In the genomic region with DNA sequence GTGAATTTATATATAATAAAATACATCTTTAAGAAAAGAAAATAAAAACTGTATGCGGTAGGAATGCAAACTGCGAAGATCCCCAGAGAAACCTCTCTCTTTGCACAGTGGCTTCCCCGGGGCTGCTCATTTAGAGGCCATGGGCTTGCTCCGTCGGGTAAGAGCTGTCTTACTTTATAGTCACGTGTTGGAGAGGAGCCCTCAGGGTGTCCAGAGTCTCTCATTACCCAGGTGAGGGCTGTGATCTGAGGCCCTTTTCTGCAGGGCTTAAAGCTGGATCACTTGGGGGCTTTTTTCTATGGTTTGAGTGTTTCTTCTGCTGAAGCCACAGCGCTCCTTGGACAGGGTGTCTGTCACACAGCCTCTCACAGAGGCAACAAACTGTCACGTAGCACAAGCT, we compare ENCODE assay signal across 27 mouse cellular contexts.
DNase-seq lines count a peak whose midpoint lies in the region; ATAC-seq and TF ChIP-seq lines count a peak whose summit lies in the region.
"Had no signal": no experiment of that assay in that cellular context is flagged by ENCODE, and none has a peak within 500 bp of the region (broad histone marks: within the 10 kb centered on the region; RNA-seq: fewer than 3 reads in every experiment).

No protein-coding gene starts in this region.

- H3K4me2 ChIP-seq in heart, embryonic 11.5 days, result no peak overlapping the region
- H3K4me2 ChIP-seq in liver, embryonic 14.5 days (ENCODE audit: low read depth), result peak overlapping the region; percentile 74
- H3K4me2 ChIP-seq: forebrain, embryonic 12.5 days; heart, embryonic 15.5 days; hindbrain, embryonic 14.5 days; kidney, embryonic 15.5 days; limb, embryonic 15.5 days; midbrain, embryonic 15.5 days; neural tube, embryonic 15.5 days had no signal

- TF ChIP-seq CTCF in ES-Bruce4 (IDR thresholded peaks at IDR 0.05; ENCODE audit: low read depth, low read length) (no peak), MEL (IDR thresholded peaks at IDR 0.05 in 2 of 3, conservative IDR thresholded peaks at IDR 0.05 in 1 of 3; ENCODE audit: control insufficient read depth in 1 of 3, insufficient read depth in 1 of 3, low read depth in 2 of 3, low read length in 3 of 3, poor library complexity in 1 of 3, severe bottlenecking in 1 of 3) (no peak)
- no peak for TF ChIP-seq CTCF in liver, embryonic 14.5 days (IDR thresholded peaks at IDR 0.05; ENCODE audit: low read depth)

- intact Hi-C loops in gastrocnemius, postnatal 14 days (cut with DNase I; ENCODE audit: low total_unique reads), result loop anchor here (2.0 kb wide), 1 partner anchor 253 kb away; no protein-coding TSS in a partner anchor

- H3K27ac ChIP-seq in heart, embryonic 11.5 days (ENCODE audit: low read depth, low read length), result 0 out of 2 replicates have a peak overlapping the region, but pooled peaks have one; percentile 54
- H3K27ac ChIP-seq in ES-Bruce4 (ENCODE audit: insufficient read depth, low read length), result no peak overlapping the region
- peak overlapping the region; percentile 99 for H3K27ac ChIP-seq in MEL (ENCODE audit: control insufficient read depth, low read depth, low read length)
- peak overlapping the region; percentile 90 for H3K27ac ChIP-seq in liver, embryonic 14.5 days
- H3K27ac ChIP-seq: forebrain, embryonic 12.5 days; gastrocnemius, adult 2 months; heart, embryonic 15.5 days; hindbrain, embryonic 14.5 days; kidney, embryonic 15.5 days; limb, embryonic 15.5 days; macrophage; midbrain, embryonic 15.5 days; neural tube, embryonic 15.5 days had no signal

- TF ChIP-seq EP300 in ES-Bruce4 (IDR thresholded peaks at IDR 0.05; ENCODE audit: insufficient read depth, low read depth, low read length) (no peak), MEL (IDR thresholded peaks at IDR 0.05; ENCODE audit: low read depth in 1 of 2, low read length in 2 of 2) (no peak)
- TF ChIP-seq EP300 in liver, embryonic 14.5 days (IDR thresholded peaks at IDR 0.05; ENCODE audit: low read depth), result no peak

- H3K36me3 ChIP-seq in heart, embryonic 11.5 days (ENCODE audit: control insufficient read depth, insufficient read depth, low read length), result no peaks in the 10 kb centered on the region
- no peaks in the 10 kb centered on the region for H3K36me3 ChIP-seq in ES-Bruce4 (ENCODE audit: control insufficient read depth, insufficient read depth, low read length, poor library complexity, severe bottlenecking)
- peaks cover 0 to 40% of the 10 kb centered on the region in 2 experiments; a peak in 2 of 4 replicates for H3K36me3 ChIP-seq in MEL (ENCODE audit: control insufficient read depth in 1 of 2, insufficient read depth in 2 of 2, low read length in 2 of 2)
- H3K36me3 ChIP-seq in liver, embryonic 14.5 days (replicated peaks; ENCODE audit: control insufficient read depth, insufficient read depth, low read depth), result no peaks in the 10 kb centered on the region
- H3K36me3 ChIP-seq: forebrain, embryonic 12.5 days; heart, embryonic 15.5 days; kidney, embryonic 15.5 days; limb, embryonic 15.5 days; midbrain, embryonic 15.5 days; neural tube, embryonic 15.5 days had no signal

- WGBS in heart, embryonic 11.5 days (ENCODE audit: insufficient replicate concordance), result 53% methylated on average over 8 of the region's 8 CpGs
- 44% methylated on average over 8 of the region's 8 CpGs for WGBS in liver, embryonic 14.5 days (ENCODE audit: insufficient replicate concordance)

- 0 out of 2 replicates have a peak overlapping the region, but pooled peaks have one; percentile 28 for H3K9ac ChIP-seq in heart, embryonic 11.5 days (ENCODE audit: low read depth, low read length)
- 0 out of 2 replicates have a peak overlapping the region, but pooled peaks have one; percentile 7 for H3K9ac ChIP-seq in ES-Bruce4 (ENCODE audit: low read depth, poor library complexity, severe bottlenecking)
- H3K9ac ChIP-seq in MEL (ENCODE audit: control insufficient read depth, low read depth, low read length, poor library complexity, severe bottlenecking), result peak overlapping the region; percentile 72
- H3K9ac ChIP-seq in liver, embryonic 14.5 days (replicated peaks), result peak overlapping the region; percentile 50
- H3K9ac ChIP-seq: forebrain, embryonic 12.5 days; heart, embryonic 15.5 days; hindbrain, embryonic 14.5 days; kidney, embryonic 15.5 days; limb, embryonic 15.5 days; midbrain, embryonic 15.5 days; neural tube, embryonic 15.5 days had no signal

- no peak for DNase-seq in heart, adult 11 months
- DNase-seq in MEL (ENCODE audit: low read depth, low spot score), result no peak
- no peak for DNase-seq in liver, embryonic 14.5 days (ENCODE audit: low read depth in 3 of 3, low spot score in 3 of 3)
- no peak for DNase-seq in lung, postnatal 36 days
- DNase-seq in gastrocnemius, postnatal 14 days, result no peak
- DNase-seq: adrenal gland, adult 8-10 months; B cell, adult 2 months; cerebellum, adult 8-10 months; cerebellum, postnatal 25 days; gastrocnemius, adult 2 months; heart, postnatal 36 days; kidney, postnatal 25 days; left cerebral cortex, postnatal 4 days; retina, postnatal 1 day; right cerebral cortex, postnatal 14 days; thymus, postnatal 4 days had no signal

- no peaks in the 10 kb centered on the region for H3K9me3 ChIP-seq in heart, embryonic 11.5 days (replicated peaks; ENCODE audit: control insufficient read depth, low read length)
- H3K9me3 ChIP-seq in ES-Bruce4 (replicated peaks; ENCODE audit: control insufficient read depth, insufficient read depth, low read length, poor library complexity, severe bottlenecking) (no peaks in the 10 kb centered on the region), MEL (replicated peaks; ENCODE audit: insufficient read depth, low read length) (no peaks in the 10 kb centered on the region)
- H3K9me3 ChIP-seq in liver, embryonic 14.5 days (ENCODE audit: control insufficient read depth, low read length), result no peaks in the 10 kb centered on the region
- H3K9me3 ChIP-seq: forebrain, embryonic 12.5 days; heart, embryonic 15.5 days; kidney, embryonic 15.5 days; limb, embryonic 15.5 days; midbrain, embryonic 15.5 days; neural tube, embryonic 15.5 days had no signal

- peaks cover 9% of the 10 kb centered on the region; the same call in 1 of the 2 replicates for H3K4me1 ChIP-seq in heart, embryonic 11.5 days (ENCODE audit: control insufficient read depth, insufficient read depth, low read length)
- H3K4me1 ChIP-seq in ES-Bruce4 (ENCODE audit: control insufficient read depth, insufficient read depth, low read length) (peaks cover 1% of the 10 kb centered on the region), MEL (ENCODE audit: control insufficient read depth in 1 of 2, insufficient read depth in 2 of 2, low read length in 2 of 2) (peaks cover 22 to 34% of the 10 kb centered on the region in 2 experiments)
- peaks cover 26 to 43% of the 10 kb centered on the region in 2 experiments for H3K4me1 ChIP-seq in liver, embryonic 14.5 days (replicated peaks; ENCODE audit: control insufficient read depth in 2 of 2, insufficient read depth in 2 of 2, low read length in 1 of 2)
- H3K4me1 ChIP-seq: kidney, embryonic 15.5 days had no signal

- peaks cover 7% of the 10 kb centered on the region; the same call in 1 of the 2 replicates for H3K79me2 ChIP-seq in MEL (ENCODE audit: control insufficient read depth, insufficient read depth, low read length, poor library complexity)

- H3K27me3 ChIP-seq in heart, embryonic 11.5 days (ENCODE audit: control insufficient read depth, insufficient read depth, low read length), result 0 out of 2 replicates have a peak, but pooled peaks cover 3% of the 10 kb centered on the region
- H3K27me3 ChIP-seq in ES-Bruce4 (ENCODE audit: control insufficient read depth, insufficient read depth, low read length, poor library complexity, severe bottlenecking) (no peaks in the 10 kb centered on the region), MEL (ENCODE audit: control insufficient read depth in 1 of 2, insufficient read depth in 2 of 2, low read length in 2 of 2) (no peaks in the 10 kb centered on the region)
- no peaks in the 10 kb centered on the region for H3K27me3 ChIP-seq in liver, embryonic 14.5 days (ENCODE audit: control insufficient read depth, insufficient read depth, low read length)
- H3K27me3 ChIP-seq: forebrain, embryonic 12.5 days; kidney, embryonic 15.5 days; limb, embryonic 15.5 days; midbrain, embryonic 15.5 days had no signal

- ATAC-seq in heart, embryonic 11.5 days (replicated peaks; ENCODE audit: insufficient number of reproducible peaks, low FRiP score, low TSS enrichment), result no peak
- peak; percentile 6; the same call in 1 of the 2 replicates for ATAC-seq in liver, embryonic 14.5 days (ENCODE audit: insufficient read depth)
- ATAC-seq: intestine, postnatal 0 days; midbrain, embryonic 15.5 days had no signal

- TF ChIP-seq RAD21 in MEL (IDR thresholded peaks at IDR 0.05; ENCODE audit: low read depth, low read length), result no peak

- no peak overlapping the region for H3K4me3 ChIP-seq in heart, embryonic 11.5 days (ENCODE audit: low read depth, low read length)
- H3K4me3 ChIP-seq in ES-Bruce4 (ENCODE audit: low read depth, low read length), result no peak overlapping the region
- H3K4me3 ChIP-seq in MEL (ENCODE audit: control insufficient read depth in 1 of 2, insufficient read depth in 1 of 2, low read depth in 2 of 2, low read length in 2 of 2), result peak overlapping the region; percentile 16 to 27; a peak in 2 of 4 replicates
- no peak overlapping the region for H3K4me3 ChIP-seq in liver, embryonic 14.5 days (ENCODE audit: insufficient read depth in 1 of 2, low read depth in 2 of 2, low read length in 2 of 2)
- H3K4me3 ChIP-seq: forebrain, embryonic 12.5 days; gastrocnemius, adult 2 months; heart, embryonic 15.5 days; kidney, embryonic 15.5 days; limb, embryonic 15.5 days; midbrain, embryonic 15.5 days; neural tube, embryonic 15.5 days had no signal

- TF ChIP-seq POLR2A in ES-Bruce4 (IDR thresholded peaks at IDR 0.05; ENCODE audit: insufficient read depth, low read length), result no peak
- no peak for TF ChIP-seq POLR2A in MEL (IDR thresholded peaks at IDR 0.05; ENCODE audit: control insufficient read depth in 1 of 2, insufficient read depth in 1 of 2, low read depth in 1 of 2, low read length in 2 of 2, poor library complexity in 1 of 2)

TF ChIP-seq in MEL, 35 proteins besides CTCF, POLR2A, EP300 and RAD21:
- TF ChIP-seq MAX (IDR thresholded peaks at IDR 0.05; ENCODE audit: low read length) (peak; percentile 70), USF1 (IDR thresholded peaks at IDR 0.05; ENCODE audit: low read depth, low read length) (peak; percentile 82), BHLHE40 (IDR thresholded peaks at IDR 0.05; ENCODE audit: borderline replicate concordance, low read depth, low read length) (0 out of 2 replicates have a peak, but pooled peaks have one; percentile 22), NELFE (IDR thresholded peaks at IDR 0.05; ENCODE audit: low read depth, low read length) (no peak), TAL1 (IDR thresholded peaks at IDR 0.05; ENCODE audit: low read length) (no peak), USF2 (IDR thresholded peaks at IDR 0.05; ENCODE audit: borderline replicate concordance in 1 of 2, insufficient read depth in 1 of 2, low read depth in 1 of 2, low read length in 2 of 2) (0 out of 4 replicates have a peak, but pooled peaks of 1 of the 2 experiments have one; percentile 26)

Comparison
In these comparisons a context has a peak if more than half of its experiments do, and no peak if none do; other contexts are left out.
1. H3K4me3 ChIP-seq: peak in MEL (2 of 2); none in heart, embryonic 11.5 days (single experiment), ES-Bruce4 (single experiment) and liver, embryonic 14.5 days (0 of 2).
2. H3K9ac ChIP-seq: peak in every context shown above with its lines; median percentile 72 in MEL; 50 in liver, embryonic 14.5 days; 28 in heart, embryonic 11.5 days; 7 in ES-Bruce4.